Comparison of ENCODE assay signal across 22 mouse cellular contexts in the genomic region with DNA sequence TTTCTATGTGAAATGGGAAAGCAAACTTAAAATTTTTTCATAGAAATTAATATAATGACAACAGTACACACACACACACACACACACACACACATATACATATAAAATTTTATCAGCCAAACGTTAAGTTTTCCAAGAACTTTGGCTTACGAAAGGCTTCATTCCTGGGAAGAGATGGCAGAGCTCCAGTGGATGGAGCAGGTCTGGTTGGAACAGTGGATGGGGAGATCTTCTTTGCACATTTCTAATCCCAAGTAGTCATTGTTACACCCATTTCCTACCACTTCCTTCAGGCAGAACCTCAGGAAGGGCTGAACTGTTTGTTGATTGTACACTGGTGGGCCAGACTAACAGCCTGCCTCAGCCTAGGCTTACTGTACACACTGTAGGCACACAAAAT.
DNase-seq lines count a peak whose midpoint lies in the region; ATAC-seq and TF ChIP-seq lines count a peak whose summit lies in the region.
"Had no signal": no experiment of that assay in that cellular context is flagged by ENCODE, and none has a peak within 500 bp of the region (broad histone marks: within the 10 kb centered on the region; RNA-seq: fewer than 3 reads in every experiment).

No protein-coding gene starts in this region.

- TF ChIP-seq EP300 in heart, adult 2 months (IDR thresholded peaks at IDR 0.05; ENCODE audit: insufficient read depth, low read depth, low read length) = no peak

- TF ChIP-seq CTCF in heart, adult 2 months (IDR thresholded peaks at IDR 0.05) = no peak

- H3K4me2 ChIP-seq in heart, embryonic 16.5 days (ENCODE audit: low read depth, low read length) = no peak overlapping the region
- H3K4me2 ChIP-seq in liver, embryonic 13.5 days = no peak overlapping the region
- H3K4me2 ChIP-seq in liver, embryonic 12.5 days = no peak overlapping the region
- H3K4me2 ChIP-seq: embryonic facial prominence, embryonic 15.5 days; heart, embryonic 12.5 days; hindbrain, embryonic 14.5 days had no signal

- 0 out of 2 replicates have a peak overlapping the region, but pooled peaks have one; percentile 7 for H3K27ac ChIP-seq in heart, embryonic 16.5 days (ENCODE audit: low read length)
- H3K27ac ChIP-seq in heart, adult 2 months = no peak overlapping the region
- peak overlapping the region; percentile 43; the same call in 1 of the 2 replicates for H3K27ac ChIP-seq in liver, embryonic 13.5 days
- no peak overlapping the region for H3K27ac ChIP-seq in liver, embryonic 12.5 days
- H3K27ac ChIP-seq: embryonic facial prominence, embryonic 15.5 days; forebrain, embryonic 10.5 days; gastrocnemius, adult 2 months; hindbrain, embryonic 10.5 days; hindbrain, embryonic 14.5 days had no signal

- no peak for DNase-seq in heart, adult 2 months
- no peak for DNase-seq in liver, embryonic 13.5 days
- DNase-seq: adrenal gland, adult 8-10 months; adrenal gland, postnatal 36 days; cerebellum, adult 2 months; cerebellum, postnatal 10 days; embryo, embryonic 11 days; gastrocnemius, adult 2 months; gastrocnemius, postnatal 25 days; heart, postnatal 14 days had no signal

- H3K4me3 ChIP-seq in heart, embryonic 16.5 days (ENCODE audit: low read length) = no peak overlapping the region
- no peak overlapping the region for H3K4me3 ChIP-seq in heart, adult 2 months
- H3K4me3 ChIP-seq in liver, embryonic 13.5 days (replicated peaks) = no peak overlapping the region
- no peak overlapping the region for H3K4me3 ChIP-seq in liver, embryonic 12.5 days
- peak overlapping the region; percentile 64 for H3K4me3 ChIP-seq in megakaryocyte, embryonic 14.5 days (replicated peaks)
- H3K4me3 ChIP-seq: embryonic facial prominence, embryonic 15.5 days; erythroblast, embryonic 14.5 days; forebrain, embryonic 10.5 days; gastrocnemius, adult 2 months; heart, embryonic 12.5 days; hindbrain, embryonic 10.5 days had no signal

- peaks cover 28% of the 10 kb centered on the region for H3K4me1 ChIP-seq in heart, embryonic 16.5 days (ENCODE audit: control insufficient read depth, insufficient read depth, low read length)
- H3K4me1 ChIP-seq in heart, adult 2 months (ENCODE audit: control insufficient read depth, insufficient read depth, low read length) = peaks cover 14% of the 10 kb centered on the region
- peaks cover 67% of the 10 kb centered on the region for H3K4me1 ChIP-seq in liver, embryonic 13.5 days (replicated peaks)
- H3K4me1 ChIP-seq in liver, embryonic 12.5 days = peaks cover 55% of the 10 kb centered on the region
- H3K4me1 ChIP-seq in megakaryocyte, embryonic 14.5 days = peaks cover 99% of the 10 kb centered on the region
- H3K4me1 ChIP-seq: embryonic facial prominence, embryonic 15.5 days had no signal

- H3K9ac ChIP-seq in heart, embryonic 16.5 days (ENCODE audit: low read length) = no peak overlapping the region
- H3K9ac ChIP-seq in heart, adult 2 months (ENCODE audit: low read depth, low read length) = no peak overlapping the region
- H3K9ac ChIP-seq in liver, embryonic 13.5 days = no peak overlapping the region
- H3K9ac ChIP-seq in liver, embryonic 12.5 days = no peak overlapping the region
- H3K9ac ChIP-seq: embryonic facial prominence, embryonic 15.5 days; heart, embryonic 12.5 days; hindbrain, embryonic 14.5 days had no signal

- no peaks in the 10 kb centered on the region for H3K36me3 ChIP-seq in heart, embryonic 16.5 days (ENCODE audit: control insufficient read depth, insufficient read depth)
- peaks cover 5% of the 10 kb centered on the region for H3K36me3 ChIP-seq in heart, adult 2 months (ENCODE audit: control insufficient read depth, insufficient read depth, low read length)
- H3K36me3 ChIP-seq in liver, embryonic 13.5 days = peaks cover 64% of the 10 kb centered on the region
- peaks cover 77% of the 10 kb centered on the region for H3K36me3 ChIP-seq in liver, embryonic 12.5 days
- H3K36me3 ChIP-seq in megakaryocyte, embryonic 14.5 days (replicated peaks; ENCODE audit: low read length) = peaks cover 88% of the 10 kb centered on the region
- H3K36me3 ChIP-seq: embryonic facial prominence, embryonic 15.5 days; heart, embryonic 12.5 days had no signal

- TF ChIP-seq POLR2A in heart, adult 2 months (IDR thresholded peaks at IDR 0.05; ENCODE audit: insufficient read depth, low read depth, low read length) = no peak

- no peaks in the 10 kb centered on the region for H3K79me2 ChIP-seq in heart, adult 2 months (replicated peaks; ENCODE audit: control insufficient read depth, insufficient read depth, low read length)

- 65% methylated on average over 2 of the region's 2 CpGs for WGBS in heart, embryonic 16.5 days
- 31% methylated on average over 2 of the region's 2 CpGs for WGBS in heart, adult 2 months
- WGBS in liver, embryonic 13.5 days (ENCODE audit: insufficient replicate concordance) = 84% methylated on average over 2 of the region's 2 CpGs
- 88% methylated on average over 2 of the region's 2 CpGs for WGBS in liver, embryonic 12.5 days (ENCODE audit: insufficient replicate concordance)

- intact Hi-C loops in heart, adult 2 months (cut with DNase I) = no loop called here

- H3K9me3 ChIP-seq in heart, embryonic 16.5 days (replicated peaks; ENCODE audit: control insufficient read depth, low read length) = no peaks in the 10 kb centered on the region
- no peaks in the 10 kb centered on the region for H3K9me3 ChIP-seq in liver, embryonic 13.5 days (replicated peaks)
- H3K9me3 ChIP-seq in liver, embryonic 12.5 days (replicated peaks) = no peaks in the 10 kb centered on the region
- H3K9me3 ChIP-seq in megakaryocyte, embryonic 14.5 days = peaks cover 4% of the 10 kb centered on the region; the same call in 1 of the 2 replicates
- H3K9me3 ChIP-seq: embryonic facial prominence, embryonic 15.5 days; forebrain, embryonic 10.5 days; heart, embryonic 12.5 days; hindbrain, embryonic 10.5 days had no signal

- no peaks in the 10 kb centered on the region for H3K27me3 ChIP-seq in heart, embryonic 16.5 days (ENCODE audit: control insufficient read depth, insufficient read depth, low read length)
- no peaks in the 10 kb centered on the region for H3K27me3 ChIP-seq in heart, adult 2 months (ENCODE audit: control insufficient read depth, insufficient read depth, low read length)
- no peaks in the 10 kb centered on the region for H3K27me3 ChIP-seq in liver, embryonic 13.5 days
- no peaks in the 10 kb centered on the region for H3K27me3 ChIP-seq in liver, embryonic 12.5 days (replicated peaks)
- no peaks in the 10 kb centered on the region for H3K27me3 ChIP-seq in megakaryocyte, embryonic 14.5 days (replicated peaks)
- H3K27me3 ChIP-seq: embryonic facial prominence, embryonic 15.5 days; heart, embryonic 12.5 days had no signal

- ATAC-seq in heart, embryonic 16.5 days (replicated peaks; ENCODE audit: extremely low read depth, insufficient read depth, low FRiP score) = no peak
- ATAC-seq in liver, embryonic 13.5 days (ENCODE audit: low read depth) = no peak
- no peak for ATAC-seq in liver, embryonic 12.5 days
- no peak for ATAC-seq in megakaryocyte, adult 5-6 weeks (ENCODE audit: poor library complexity, severe bottlenecking)
- ATAC-seq in CD4-positive, CD25-positive, alpha-beta regulatory T cell, adult 4 months = no peak
- ATAC-seq: forebrain, embryonic 14.5 days had no signal

Comparison
In these comparisons a context has a peak if more than half of its experiments do, and no peak if none do; other contexts are left out.
1. H3K27ac ChIP-seq: peak in heart, embryonic 16.5 days (single experiment) and liver, embryonic 13.5 days (single experiment); none in heart, adult 2 months (single experiment) and liver, embryonic 12.5 days (single experiment).